7 mouse cellular contexts compared by ENCODE assay signal in the genomic region with DNA sequence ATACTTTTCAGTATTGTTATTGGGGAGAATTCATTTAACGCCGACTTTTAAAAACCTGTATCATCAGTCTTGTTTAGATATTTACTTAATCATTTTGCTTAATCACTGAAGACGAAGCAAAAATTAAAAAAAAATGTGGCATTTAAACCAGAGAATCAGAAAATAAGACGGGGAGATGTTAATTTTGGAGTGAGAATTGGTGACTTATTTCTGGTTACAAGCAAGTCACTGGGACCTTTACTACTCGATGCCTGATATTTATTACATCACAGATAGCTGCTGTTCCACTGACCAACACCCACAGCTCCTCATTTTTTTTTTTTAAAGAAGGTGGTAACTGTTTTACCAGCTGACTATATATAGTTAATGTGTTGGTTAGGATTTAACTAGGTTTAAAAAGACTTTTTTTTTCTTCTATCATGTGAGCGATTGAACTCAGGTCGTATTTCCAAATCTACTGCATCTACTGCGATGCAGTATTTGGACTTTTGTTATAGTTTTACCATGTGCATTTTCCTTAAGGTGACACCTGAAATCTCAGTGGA. TPM values are rescaled to one million over a fixed set of nuclear protein-coding genes. Genes with fewer than 3 reads are reported as not detected.
DNase-seq lines count a peak whose midpoint lies in the region; ATAC-seq and TF ChIP-seq lines count a peak whose summit lies in the region.

No protein-coding gene starts in this region.

- TF ChIP-seq EP300 in stomach, postnatal 0 days (optimal IDR thresholded peaks at IDR 0.05) = no peak

- H3K36me3 ChIP-seq in megakaryocyte, embryonic 14.5 days (replicated peaks; ENCODE audit: low read length) = peaks cover 13% of the 10 kb centered on the region
- H3K36me3 ChIP-seq in embryonic facial prominence, embryonic 14.5 days (ENCODE audit: control insufficient read depth, insufficient read depth, low read length) = peaks cover 15% of the 10 kb centered on the region; the same call in 1 of the 2 replicates
- H3K36me3 ChIP-seq in limb, embryonic 12.5 days = peaks cover 15% of the 10 kb centered on the region
- peaks cover 5% of the 10 kb centered on the region; the same call in 1 of the 2 replicates for H3K36me3 ChIP-seq in stomach, postnatal 0 days (ENCODE audit: control insufficient read depth, insufficient read depth, low read length)

- peaks cover 39% of the 10 kb centered on the region for H3K4me1 ChIP-seq in megakaryocyte, embryonic 14.5 days
- H3K4me1 ChIP-seq in embryonic facial prominence, embryonic 14.5 days (ENCODE audit: control insufficient read depth, insufficient read depth, low read length) = peaks cover 4% of the 10 kb centered on the region
- H3K4me1 ChIP-seq in limb, embryonic 12.5 days (replicated peaks) = peaks cover 16% of the 10 kb centered on the region
- no peaks in the 10 kb centered on the region for H3K4me1 ChIP-seq in stomach, postnatal 0 days (replicated peaks; ENCODE audit: control insufficient read depth, insufficient read depth)

- H3K9ac ChIP-seq in embryonic facial prominence, embryonic 14.5 days (ENCODE audit: low read depth, low read length) = peak overlapping the region; percentile 99
- peak overlapping the region; percentile 14 for H3K9ac ChIP-seq in limb, embryonic 12.5 days (replicated peaks)
- peak overlapping the region; percentile 99 for H3K9ac ChIP-seq in stomach, postnatal 0 days (ENCODE audit: low read length)

- no peak for ATAC-seq in megakaryocyte, adult 5-6 weeks (ENCODE audit: poor library complexity, severe bottlenecking)
- no peak for ATAC-seq in embryonic facial prominence, embryonic 14.5 days (ENCODE audit: low read depth)
- no peak for ATAC-seq in limb, embryonic 12.5 days (ENCODE audit: insufficient number of reproducible peaks, insufficient read depth, low FRiP score, low TSS enrichment, low read depth)
- no peak for ATAC-seq in stomach, postnatal 0 days (ENCODE audit: low FRiP score, low TSS enrichment)

- TF ChIP-seq CTCF in stomach, postnatal 0 days (IDR thresholded peaks at IDR 0.05; ENCODE audit: low read depth) = no peak

- peak overlapping the region; percentile 97 for H3K4me3 ChIP-seq in megakaryocyte, embryonic 14.5 days (replicated peaks)
- peak overlapping the region; percentile 88 for H3K4me3 ChIP-seq in embryonic facial prominence, embryonic 14.5 days (ENCODE audit: low read depth, low read length)
- H3K4me3 ChIP-seq in limb, embryonic 12.5 days (replicated peaks) = peak overlapping the region; percentile 93
- peak overlapping the region; percentile 98 for H3K4me3 ChIP-seq in stomach, postnatal 0 days (ENCODE audit: low read depth, low read length)

- no peak for DNase-seq in embryonic facial prominence, embryonic 14.5 days (ENCODE audit: low spot score)
- no peak for DNase-seq in stomach, postnatal 0 days (ENCODE audit: low spot score)
- no peak for DNase-seq in adrenal gland, postnatal 36 days
- DNase-seq in gastrocnemius, postnatal 36 days = no peak

- H3K9me3 ChIP-seq in megakaryocyte, embryonic 14.5 days = no peaks in the 10 kb centered on the region
- no peaks in the 10 kb centered on the region for H3K9me3 ChIP-seq in embryonic facial prominence, embryonic 14.5 days (ENCODE audit: control insufficient read depth, low read length)
- H3K9me3 ChIP-seq in limb, embryonic 12.5 days = no peaks in the 10 kb centered on the region
- H3K9me3 ChIP-seq in stomach, postnatal 0 days (ENCODE audit: control insufficient read depth, low read length) = no peaks in the 10 kb centered on the region

- intact Hi-C loops in gastrocnemius, postnatal 36 days (cut with DNase I) = loop anchor here (2.0 to 5.0 kb wide), 2 partner anchors 51 to 160 kb away; no protein-coding TSS in a partner anchor

- H3K27ac ChIP-seq in embryonic facial prominence, embryonic 14.5 days (replicated peaks; ENCODE audit: low read depth, low read length) = peak overlapping the region; percentile 100
- no peak overlapping the region; the same call in 1 of the 2 replicates for H3K27ac ChIP-seq in limb, embryonic 12.5 days
- H3K27ac ChIP-seq in stomach, postnatal 0 days (replicated peaks) = no peak overlapping the region; the same call in 1 of the 2 replicates

- H3K4me2 ChIP-seq in embryonic facial prominence, embryonic 14.5 days (ENCODE audit: low read depth, low read length) = peak overlapping the region; percentile 67
- peak overlapping the region; percentile 64 for H3K4me2 ChIP-seq in limb, embryonic 12.5 days
- peak overlapping the region; percentile 29 for H3K4me2 ChIP-seq in stomach, postnatal 0 days (replicated peaks; ENCODE audit: low read depth)

- 10% methylated on average over 8 of the region's 8 CpGs for WGBS in embryonic facial prominence, embryonic 14.5 days
- 20% methylated on average over 8 of the region's 8 CpGs for WGBS in limb, embryonic 12.5 days
- 6% methylated on average over 8 of the region's 8 CpGs for WGBS in stomach, postnatal 0 days

- no peaks in the 10 kb centered on the region for H3K27me3 ChIP-seq in megakaryocyte, embryonic 14.5 days (replicated peaks)
- H3K27me3 ChIP-seq in embryonic facial prominence, embryonic 14.5 days (replicated peaks; ENCODE audit: control insufficient read depth, insufficient read depth, low read length) = no peaks in the 10 kb centered on the region
- H3K27me3 ChIP-seq in limb, embryonic 12.5 days = no peaks in the 10 kb centered on the region
- H3K27me3 ChIP-seq in stomach, postnatal 0 days (ENCODE audit: control insufficient read depth, insufficient read depth, low read length) = no peaks in the 10 kb centered on the region

RNA-seq across cellular contexts. Expression of gene Selenot, which starts 1.1 kb away (rescaled TPM):
- polyA plus RNA-seq in megakaryocyte, embryonic 14.5 days (2012; ENCODE audit: insufficient read depth, low replicate concordance) = 3.1 and 14.7 TPM in 2 replicates
- 161 and 163 TPM in 2 replicates for total RNA-seq in megakaryocyte, adult 5-6 weeks (2015)
- 203 and 210 TPM in 2 replicates for total RNA-seq in megakaryocyte, adult 5-6 weeks (2017)
- polyA plus RNA-seq in embryonic facial prominence, embryonic 14.5 days (2014; fragmentation: Nextera tagmentation; extraction: Ambion mirVana) = 25.9 and 26.1 TPM in 2 replicates
- 16.3 and 18.0 TPM in 2 replicates for polyA plus RNA-seq in limb, embryonic 12.5 days (2016; fragmentation: Nextera tagmentation; extraction: Ambion mirVana)
- polyA plus RNA-seq in stomach, postnatal 0 days (2015; fragmentation: Nextera tagmentation; extraction: Ambion mirVana) = 13.1 and 13.5 TPM in 2 replicates
- total RNA-seq in adrenal gland, postnatal 36 days (2021) = 100 to 1,000 TPM; 142 to 148 TPM
- 100 to 1,000 TPM; 110 to 115 TPM for total RNA-seq in gastrocnemius, postnatal 36 days (2021)

RNA-seq across cellular contexts. Expression of gene Serp1, which starts 51.9 kb away (rescaled TPM):
- polyA plus RNA-seq in megakaryocyte, embryonic 14.5 days (2012; ENCODE audit: insufficient read depth, low replicate concordance) = 47.6 and 71.3 TPM in 2 replicates
- total RNA-seq in megakaryocyte, adult 5-6 weeks (2015) = 189 and 218 TPM in 2 replicates
- total RNA-seq in megakaryocyte, adult 5-6 weeks (2017) = 208 and 222 TPM in 2 replicates
- 176 and 184 TPM in 2 replicates for polyA plus RNA-seq in embryonic facial prominence, embryonic 14.5 days (2014; fragmentation: Nextera tagmentation; extraction: Ambion mirVana)
- 153 and 154 TPM in 2 replicates for polyA plus RNA-seq in limb, embryonic 12.5 days (2016; fragmentation: Nextera tagmentation; extraction: Ambion mirVana)
- 166 and 175 TPM in 2 replicates for polyA plus RNA-seq in stomach, postnatal 0 days (2015; fragmentation: Nextera tagmentation; extraction: Ambion mirVana)
- total RNA-seq in adrenal gland, postnatal 36 days (2021) = 100 to 1,000 TPM; 123 to 135 TPM
- 1 to 10 TPM; 6.5 to 7.1 TPM for total RNA-seq in gastrocnemius, postnatal 36 days (2021)

RNA-seq across cellular contexts. Expression of gene Eif2a, which starts 52.0 kb away (rescaled TPM):
- 0.65 and 3.2 TPM in 2 replicates for polyA plus RNA-seq in megakaryocyte, embryonic 14.5 days (2012; ENCODE audit: insufficient read depth, low replicate concordance)
- total RNA-seq in megakaryocyte, adult 5-6 weeks (2015) = 122 and 151 TPM in 2 replicates
- 75.9 and 80.9 TPM in 2 replicates for total RNA-seq in megakaryocyte, adult 5-6 weeks (2017)
- polyA plus RNA-seq in embryonic facial prominence, embryonic 14.5 days (2014; fragmentation: Nextera tagmentation; extraction: Ambion mirVana) = 52.8 and 54.6 TPM in 2 replicates
- 56.1 and 57.4 TPM in 2 replicates for polyA plus RNA-seq in limb, embryonic 12.5 days (2016; fragmentation: Nextera tagmentation; extraction: Ambion mirVana)
- polyA plus RNA-seq in stomach, postnatal 0 days (2015; fragmentation: Nextera tagmentation; extraction: Ambion mirVana) = 28.4 and 29.7 TPM in 2 replicates
- total RNA-seq in adrenal gland, postnatal 36 days (2021) = 10 to 100 TPM; 43.3 to 52.8 TPM
- total RNA-seq in gastrocnemius, postnatal 36 days (2021) = 10 to 100 TPM; 39.1 to 47.1 TPM

RNA-seq across cellular contexts. Expression of gene Erich6, which starts 59.4 kb away (rescaled TPM):
- not detected in 2 replicates for polyA plus RNA-seq in megakaryocyte, embryonic 14.5 days (2012; ENCODE audit: insufficient read depth, low replicate concordance)
- total RNA-seq in megakaryocyte, adult 5-6 weeks (2015) = not detected in 2 replicates
- total RNA-seq in megakaryocyte, adult 5-6 weeks (2017) = not detected in 2 replicates
- 0.07 and 0.09 TPM in 2 replicates for polyA plus RNA-seq in embryonic facial prominence, embryonic 14.5 days (2014; fragmentation: Nextera tagmentation; extraction: Ambion mirVana)
- 0.09 TPM in 1 of 2 replicates, not detected in the other for polyA plus RNA-seq in limb, embryonic 12.5 days (2016; fragmentation: Nextera tagmentation; extraction: Ambion mirVana)
- polyA plus RNA-seq in stomach, postnatal 0 days (2015; fragmentation: Nextera tagmentation; extraction: Ambion mirVana) = 0.04 and 0.10 TPM in 2 replicates
- total RNA-seq in adrenal gland, postnatal 36 days (2021) = under 1 TPM in 1 of 2 experiments, not detected in 1; 0.17 TPM
- total RNA-seq in gastrocnemius, postnatal 36 days (2021) = not detected

Comparison
In these comparisons a context has a peak if more than half of its experiments do, and no peak if none do; other contexts are left out.
1. H3K9ac ChIP-seq: peak in every context shown above with its lines; median percentile 99 in embryonic facial prominence, embryonic 14.5 days; 99 in stomach, postnatal 0 days; 14 in limb, embryonic 12.5 days.